ENCODE assay signal across 7 mouse cellular contexts in genomic region chr2:29661751-29662191, GRCm38 (mm10).
A peak's percentile ranks its signal among the peaks of the same experiment; 100 is the strongest.
DNase-seq lines count a peak whose midpoint lies in the region.

No protein-coding gene starts in this region.

- DNase-seq in B cell, adult 2 months: peak; percentile 72 to 76
- DNase-seq in CD8-positive naive resting alpha-beta T cell, adult 2 months (ENCODE audit: low read depth in 2 of 2, low spot score in 2 of 2): peak; percentile 50 to 72
- DNase-seq in induced T-regulatory cell, adult 2 months (ENCODE audit: low read depth): peak; percentile 90
- DNase-seq in naive thymus-derived CD4-positive, alpha-beta T cell, adult 2 months (ENCODE audit: low read depth): peak; percentile 83
- no peak for DNase-seq in embryo, embryonic 10.5 days (ENCODE audit: low spot score)
- DNase-seq in frontal cortex, postnatal 25 days (ENCODE audit: low spot score in 2 of 2): no peak
- DNase-seq in right cerebral cortex, adult 2 months (ENCODE audit: low spot score in 2 of 2): no peak

Comparison
In these comparisons a context has a peak if more than half of its experiments do, and no peak if none do; other contexts are left out.
1. DNase-seq: peak in B cell, adult 2 months (2 of 2), CD8-positive naive resting alpha-beta T cell, adult 2 months (2 of 2), induced T-regulatory cell, adult 2 months (single experiment) and naive thymus-derived CD4-positive, alpha-beta T cell, adult 2 months (single experiment); none in embryo, embryonic 10.5 days (single experiment), frontal cortex, postnatal 25 days (0 of 2) and right cerebral cortex, adult 2 months (0 of 2).